Mouse (Mus musculus) cortical plate, adult 2 months (tissue): ENCODE measurements at regions not wholly inside any gene's neighbourhood (a gene's known extent, or its start where the extent isn't known, plus 50 kb on each side); places are given as distances from the start of the nearest gene placed in this dataset.

Experiments used
- CTCF ChIP-seq: fragments of 200-500 bp; IDR thresholded peaks from 2 replicates; pipeline ENCODE4 v1.5.1; 2011; ENCODE audit warnings: mild to moderate bottlenecking, control low read depth, low read length; ENCODE audit not compliant: insufficient read depth; ENCODE audit errors: extremely low read depth
- POLR2A ChIP-seq: fragments of 200-500 bp; IDR thresholded peaks from 2 replicates; pipeline ENCODE4 v1.6.1; 2011; ENCODE audit warnings: mild to moderate bottlenecking, low read length, control low read depth; ENCODE audit not compliant: insufficient read depth; ENCODE audit errors: extremely low read depth

DNA sequence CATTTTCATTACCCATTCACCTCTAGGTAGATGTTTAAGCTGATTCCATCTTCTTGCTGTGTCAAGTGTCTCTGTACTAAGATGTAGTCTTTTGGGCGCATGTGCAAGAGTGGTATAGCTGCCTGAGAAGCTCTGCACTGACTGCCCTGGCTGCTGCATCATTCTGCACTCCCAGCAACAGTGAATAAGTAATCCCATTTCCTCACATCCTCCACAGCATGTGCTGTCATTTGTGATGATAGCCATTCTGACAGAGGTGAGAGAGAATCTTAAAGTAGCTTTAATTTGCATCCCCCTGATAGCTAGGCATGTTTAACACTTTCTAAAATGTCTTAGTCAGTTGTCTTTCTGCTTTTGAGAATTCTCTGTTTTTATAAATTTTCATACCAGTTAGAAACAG is 1240.5 kb downstream of the 9330182O14Rik start:
- TF ChIP-seq POLR2A = no peak
- no peak for TF ChIP-seq CTCF
